Mouse (Mus musculus) cortical plate, adult 2 months (tissue): ENCODE data around the gene Crhr1. TPM values are rescaled to one million over a fixed set of nuclear protein-coding genes. Genes with fewer than 3 reads are reported as not detected.
A peak's percentile ranks its signal among the peaks of the same experiment; 100 is the strongest.

Experiments used
- H3K27ac ChIP-seq: fragments of 200-500 bp; 2 replicates; pipeline ENCODE4 v1.5.1; 2012; ENCODE audit warnings: low read length, control low read depth, inconsistent platforms; ENCODE audit not compliant: insufficient read depth
- H3K4me1 ChIP-seq: fragments of 200-500 bp; 2 replicates; pipeline ENCODE4 v1.6.1; 2011; ENCODE audit warnings: low read length; ENCODE audit not compliant: control insufficient read depth, insufficient read depth
- H3K4me3 ChIP-seq: fragments of 200-500 bp; 2 replicates; pipeline ENCODE4 v1.5.1; 2011; ENCODE audit warnings: mild to moderate bottlenecking, low read length, control low read depth; ENCODE audit not compliant: insufficient read depth
- CTCF ChIP-seq: fragments of 200-500 bp; IDR thresholded peaks from 2 replicates; pipeline ENCODE4 v1.5.1; 2011; ENCODE audit warnings: mild to moderate bottlenecking, control low read depth, low read length; ENCODE audit not compliant: insufficient read depth; ENCODE audit errors: extremely low read depth
- POLR2A ChIP-seq: fragments of 200-500 bp; IDR thresholded peaks from 2 replicates; pipeline ENCODE4 v1.6.1; 2011; ENCODE audit warnings: mild to moderate bottlenecking, low read length, control low read depth; ENCODE audit not compliant: insufficient read depth; ENCODE audit errors: extremely low read depth
- polyA plus RNA-seq: library from polyadenylated mRNA; depleted of rRNA; stranded (reverse); fragments of >200 nt; gene quantifications from 2 replicates; pipeline ENCODE4 v1.2.3, GENCODE M21; 2012

The Crhr1 gene
- polyA plus RNA-seq, 1 experiment, result 33.1 TPM

GRCm38 (mm10) chr11:104182141-104182540 lies 49.5 kb downstream of the Crhr1 start:
- no peak overlapping the region for H3K27ac ChIP-seq
- peaks cover 6% of the 10 kb centered on the region for H3K4me1 ChIP-seq
- H3K4me3 ChIP-seq, result no peak overlapping the region
- no peak for TF ChIP-seq POLR2A
- no peak for TF ChIP-seq CTCF

DNA sequence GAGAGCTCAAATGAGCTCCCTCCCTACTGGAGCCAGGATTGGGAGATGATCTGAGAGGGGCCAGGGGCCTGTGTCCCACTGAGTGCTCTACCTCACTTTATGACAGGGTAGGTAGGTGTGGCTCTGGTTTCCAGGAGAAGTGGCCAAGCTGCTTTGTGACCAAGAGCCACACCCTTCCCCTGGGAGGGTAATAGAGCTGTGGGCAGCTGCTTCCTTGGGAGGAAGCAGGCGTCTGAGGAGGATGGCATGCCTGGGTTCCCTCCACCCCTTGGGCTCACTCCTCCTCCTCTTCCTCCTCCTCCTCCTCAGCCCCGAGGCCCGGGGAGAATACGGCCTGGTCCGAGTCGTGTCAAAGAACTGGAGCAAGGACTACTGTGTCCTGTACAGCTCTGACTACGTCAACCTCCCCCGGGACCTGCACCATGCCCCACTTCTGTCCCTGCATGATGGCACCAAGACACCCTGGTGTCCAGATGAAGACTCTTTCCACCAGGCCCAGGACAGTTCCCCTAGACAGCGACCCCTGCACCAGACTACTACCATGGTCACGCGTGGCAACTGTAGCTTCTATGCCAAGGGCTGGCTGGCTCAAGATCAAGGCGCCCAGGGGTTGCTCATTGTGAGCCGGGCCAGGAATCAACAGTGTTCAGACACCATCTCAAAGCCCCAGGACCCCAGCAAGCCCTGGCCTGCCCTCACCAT lies 53.6 kb downstream of the Crhr1 start, which contains the start of gene Sppl2c:
TSS of gene Sppl2c (plus strand) at position 193 of the 702 bp plus-strand sequence.
- Histone ChIP-seq H3K4me3 (no peak within 1 kb of the TSS), H3K4me1 (peaks cover 6% of the 10 kb centered on the region), H3K27ac (no peak within 1 kb of the TSS)
- TF ChIP-seq POLR2A (no peak), CTCF (no peak)

DNA sequence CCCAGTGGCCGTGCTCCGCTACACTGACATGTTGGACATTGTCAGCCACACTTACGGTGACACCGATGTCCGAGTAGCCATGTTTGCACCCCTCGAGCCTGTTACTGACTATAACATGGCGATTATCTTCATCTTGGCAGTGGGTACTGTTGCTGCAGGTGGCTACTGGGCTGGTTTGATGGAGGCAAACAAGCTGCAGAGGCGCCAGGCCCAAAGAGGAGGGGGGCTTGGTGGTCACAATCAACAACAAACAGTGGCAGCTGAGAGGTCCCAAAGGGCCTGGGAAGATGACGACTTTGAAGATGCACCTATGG lies 54.1 kb downstream of the Crhr1 start:
- Histone ChIP-seq H3K4me3 (no peak overlapping the region), H3K4me1 (peaks cover 6% of the 10 kb centered on the region), H3K27ac (no peak overlapping the region)
- no peak for TF ChIP-seq CTCF
- no peak for TF ChIP-seq POLR2A

GRCm38 (mm10) chr11:104187766-104188165 lies 55.1 kb downstream of the Crhr1 start:
- H3K27ac ChIP-seq, result no peak overlapping the region
- no peak for TF ChIP-seq CTCF
- no peak for TF ChIP-seq POLR2A
- peaks cover 3% of the 10 kb centered on the region for H3K4me1 ChIP-seq
- H3K4me3 ChIP-seq, result no peak overlapping the region

- Histone ChIP-seq H3K4me3 (no peak overlapping the region), H3K27ac (no peak overlapping the region), H3K4me1 (no peaks in the 10 kb centered on the region)
- no peak for TF ChIP-seq CTCF
- no peak for TF ChIP-seq POLR2A
Measured at GRCm38 (mm10) chr11:104190008-104190407, 57.4 kb downstream of the Crhr1 start.

DNA sequence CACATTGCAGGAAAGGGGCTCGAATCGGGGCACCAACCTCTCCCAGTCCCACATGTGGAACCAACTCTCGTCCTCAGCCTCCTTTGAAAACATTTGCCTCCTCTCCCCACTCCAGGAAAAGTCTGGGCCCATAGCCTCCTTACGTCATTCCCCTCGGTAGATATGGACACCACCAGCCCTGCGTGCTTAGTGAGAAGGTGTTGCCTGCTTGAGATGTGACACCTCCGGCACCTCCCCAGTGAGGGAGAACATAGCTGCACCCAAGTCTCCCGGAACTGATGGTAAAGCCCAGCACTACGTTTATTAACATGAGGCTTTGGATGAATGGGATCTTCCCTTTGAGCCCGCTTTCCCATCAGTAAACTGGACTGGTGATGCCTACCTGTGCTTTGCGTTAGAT lies 62.7 kb downstream of the Crhr1 start:
- Histone ChIP-seq H3K4me1 (no peaks in the 10 kb centered on the region), H3K4me3 (no peak overlapping the region), H3K27ac (no peak overlapping the region)
- TF ChIP-seq POLR2A, result no peak
- TF ChIP-seq CTCF, result no peak

GRCm38 (mm10) chr11:104195791-104196190 lies 63.1 kb downstream of the Crhr1 start:
- H3K27ac ChIP-seq, result no peak overlapping the region
- TF ChIP-seq CTCF (peak; percentile 100), POLR2A (no peak)
- no peak overlapping the region for H3K4me3 ChIP-seq

DNA sequence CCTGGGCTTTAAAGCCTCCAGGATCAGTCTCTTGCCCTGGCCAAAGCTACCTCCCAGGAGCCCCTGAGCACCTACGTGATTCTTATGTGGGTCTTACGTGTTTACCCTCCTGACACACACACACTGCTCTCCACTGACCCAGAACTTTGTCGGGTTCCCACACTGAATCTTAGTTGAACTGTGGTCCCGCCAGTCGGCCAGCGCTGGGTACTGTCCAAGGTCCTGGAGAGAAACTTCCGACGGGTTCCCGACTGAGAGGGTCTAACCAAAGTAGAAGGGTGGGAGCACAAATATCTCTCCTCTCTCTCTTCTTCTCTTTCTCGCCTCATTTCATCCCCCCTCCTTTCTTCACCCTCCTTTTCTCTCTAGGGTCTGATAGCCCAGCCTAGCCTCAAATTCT lies 65.2 kb downstream of the Crhr1 start:
- no peaks in the 10 kb centered on the region for H3K4me1 ChIP-seq
- no peak overlapping the region for H3K27ac ChIP-seq
- H3K4me3 ChIP-seq, result no peak overlapping the region
- TF ChIP-seq CTCF (no peak), POLR2A (no peak)

More at GRCm38 (mm10) chr11:104195791-104196190, 63.1 kb downstream of the Crhr1 start:
- no peaks in the 10 kb centered on the region for H3K4me1 ChIP-seq

DNA sequence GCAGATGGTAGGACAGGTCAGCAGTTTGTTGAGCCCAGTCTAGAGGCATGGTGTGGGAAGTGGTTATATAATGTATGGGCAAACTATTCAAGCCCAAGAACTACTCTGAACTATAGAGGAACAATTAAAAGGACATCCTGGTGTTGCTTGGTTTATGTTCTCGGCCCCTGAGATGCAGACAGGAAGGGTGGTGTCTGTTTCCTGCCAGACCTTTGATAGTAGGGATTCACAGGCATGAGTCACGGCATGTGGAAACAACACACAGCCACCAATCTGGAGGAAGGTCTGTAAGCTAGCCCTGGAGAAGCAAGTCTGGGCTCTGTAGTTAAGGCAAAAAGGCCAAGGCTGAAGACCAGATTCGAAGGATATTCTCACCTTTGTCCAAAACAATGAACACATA lies 70.6 kb downstream of the Crhr1 start:
- Histone ChIP-seq H3K27ac (no peak overlapping the region), H3K4me1 (no peaks in the 10 kb centered on the region), H3K4me3 (no peak overlapping the region)
- TF ChIP-seq CTCF (no peak), POLR2A (no peak)

- Histone ChIP-seq H3K27ac (no peak overlapping the region), H3K4me1 (no peaks in the 10 kb centered on the region), H3K4me3 (no peak overlapping the region)
- no peak for TF ChIP-seq CTCF
- no peak for TF ChIP-seq POLR2A
Measured at GRCm38 (mm10) chr11:104206573-104206972, 73.9 kb downstream of the Crhr1 start.

DNA sequence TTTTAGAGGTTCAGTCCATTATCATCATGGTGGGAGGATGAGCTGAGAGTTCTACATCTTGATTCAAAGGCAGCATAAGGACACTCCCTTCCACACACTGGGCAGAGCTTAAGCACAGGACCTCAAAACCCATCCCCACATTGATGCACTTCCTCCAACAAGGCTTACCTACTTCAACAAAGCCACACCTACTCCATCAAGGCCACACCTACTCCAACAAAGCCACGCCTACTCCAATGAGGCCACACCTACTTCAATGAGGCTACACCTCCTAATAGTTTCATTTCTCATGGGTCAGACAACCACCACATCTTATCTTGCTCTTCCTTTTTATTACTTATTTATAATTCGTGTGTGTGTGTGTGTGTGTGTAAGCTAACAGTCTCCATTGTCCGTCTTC lies 76.4 kb downstream of the Crhr1 start:
- Histone ChIP-seq H3K4me3 (no peak overlapping the region), H3K27ac (no peak overlapping the region), H3K4me1 (no peaks in the 10 kb centered on the region)
- TF ChIP-seq POLR2A (no peak), CTCF (no peak)
